Comparison of ENCODE assay signal across 20 mouse cellular contexts in genomic region chr8:120740579-120740978, GRCm38 (mm10). TPM values are rescaled to one million over a fixed set of nuclear protein-coding genes. Genes with fewer than 3 reads are reported as not detected.
DNase-seq lines count a peak whose midpoint lies in the region; ATAC-seq and TF ChIP-seq lines count a peak whose summit lies in the region.
"Had no signal": no experiment of that assay in that cellular context is flagged by ENCODE, and none has a peak within 500 bp of the region (broad histone marks: within the 10 kb centered on the region; RNA-seq: fewer than 3 reads in every experiment).

No protein-coding gene starts in this region.

- no peak for TF ChIP-seq EP300 in lung, postnatal 0 days (IDR thresholded peaks at IDR 0.05)

- no peak overlapping the region for H3K9ac ChIP-seq in lung, postnatal 0 days (replicated peaks; ENCODE audit: low read depth)
- H3K9ac ChIP-seq: forebrain, embryonic 13.5 days; hindbrain, embryonic 12.5 days had no signal

- no peak for ATAC-seq in lung, postnatal 0 days
- ATAC-seq: forebrain, embryonic 13.5 days; hindbrain, embryonic 16.5 days; inflammation-experienced regulatory T-cells, adult 6 months had no signal

- no peak for TF ChIP-seq CTCF in gastrocnemius, adult 2 months (IDR thresholded peaks at IDR 0.05)
- TF ChIP-seq CTCF in lung, postnatal 0 days (IDR thresholded peaks at IDR 0.05): no peak
- TF ChIP-seq CTCF in bone marrow, adult 2 months (IDR thresholded peaks at IDR 0.05; ENCODE audit: control insufficient read depth, insufficient read depth, low read length): no peak

- intact Hi-C loops in gastrocnemius, adult 2 months (cut with DNase I): no loop called here
- intact Hi-C loops in gastrocnemius, postnatal 14 days (cut with DNase I; ENCODE audit: low total_unique reads): no loop called here

- H3K4me1 ChIP-seq in lung, postnatal 0 days (ENCODE audit: insufficient read depth, low read depth, low read length): peaks cover 29% of the 10 kb centered on the region
- H3K4me1 ChIP-seq in bone marrow, adult 2 months (ENCODE audit: control insufficient read depth, insufficient read depth, low read length): peaks cover 7% of the 10 kb centered on the region; the same call in 1 of the 2 replicates

- no peak overlapping the region; the same call in 1 of the 2 replicates for H3K4me3 ChIP-seq in gastrocnemius, adult 2 months
- H3K4me3 ChIP-seq in lung, postnatal 0 days (ENCODE audit: low read depth, low read length): no peak overlapping the region
- H3K4me3 ChIP-seq in bone marrow, adult 2 months (replicated peaks; ENCODE audit: control insufficient read depth, low read depth, low read length): peak overlapping the region; percentile 16
- H3K4me3 ChIP-seq in macrophage (ENCODE audit: inconsistent target): no peak overlapping the region
- H3K4me3 ChIP-seq: embryonic facial prominence, embryonic 10.5 days; forebrain, embryonic 13.5 days; hindbrain, embryonic 12.5 days had no signal

- TF ChIP-seq POLR2A in bone marrow, adult 2 months (IDR thresholded peaks at IDR 0.05; ENCODE audit: borderline replicate concordance, control insufficient read depth, low read depth, low read length): no peak

- H3K27me3 ChIP-seq in lung, postnatal 0 days (replicated peaks; ENCODE audit: insufficient read depth, low read length): no peaks in the 10 kb centered on the region

- DNase-seq in gastrocnemius, adult 2 months: no peak
- DNase-seq in gastrocnemius, postnatal 14 days: no peak
- DNase-seq in lung, postnatal 0 days (ENCODE audit: low spot score): no peak
- DNase-seq in lung, adult 18-20 months: no peak
- no peak for DNase-seq in frontal cortex, adult 2 months (ENCODE audit: extremely low spot score in 1 of 2, low spot score in 1 of 2)
- no peak for DNase-seq in right cerebral cortex, adult 18-20 months
- DNase-seq: adrenal gland, postnatal 25 days; cerebellum, adult 18-20 months; cerebellum, adult 9-11 months; cerebellum, postnatal 36 days; gastrocnemius, postnatal 25 days; heart, postnatal 10 days; heart, postnatal 4 days had no signal

- H3K27ac ChIP-seq in gastrocnemius, adult 2 months: 0 out of 2 replicates have a peak overlapping the region, but pooled peaks have one; percentile 51
- H3K27ac ChIP-seq in lung, postnatal 0 days (ENCODE audit: low read length): peak overlapping the region; percentile 47; the same call in 1 of the 2 replicates
- H3K27ac ChIP-seq in bone marrow, adult 2 months (ENCODE audit: control insufficient read depth, insufficient read depth, low read depth, low read length, poor library complexity): peak overlapping the region; percentile 73
- peak overlapping the region; percentile 92 for H3K27ac ChIP-seq in macrophage
- H3K27ac ChIP-seq: embryonic facial prominence, embryonic 10.5 days; forebrain, embryonic 13.5 days; hindbrain, embryonic 12.5 days had no signal

- peaks cover 84% of the 10 kb centered on the region for H3K79me2 ChIP-seq in macrophage (ENCODE audit: inconsistent target)

- H3K9me3 ChIP-seq in lung, postnatal 0 days (ENCODE audit: low read length): no peaks in the 10 kb centered on the region
- H3K9me3 ChIP-seq: embryonic facial prominence, embryonic 10.5 days; forebrain, embryonic 13.5 days; hindbrain, embryonic 12.5 days had no signal

- H3K36me3 ChIP-seq in lung, postnatal 0 days (ENCODE audit: insufficient read depth, low read length): 0 out of 2 replicates have a peak, but pooled peaks cover 4% of the 10 kb centered on the region
- H3K36me3 ChIP-seq in macrophage (ENCODE audit: inconsistent target): peaks cover 29% of the 10 kb centered on the region
- H3K36me3 ChIP-seq: embryonic facial prominence, embryonic 10.5 days; hindbrain, embryonic 12.5 days had no signal

- whole genome bisulfite sequencing in lung, postnatal 0 days: 57% methylated on average over 2 of the region's 2 CpGs
- 33% methylated on average over 2 of the region's 2 CpGs for WGBS in bone marrow, adult 2 months
- 19% methylated on average over 2 of the region's 2 CpGs for WGBS in macrophage (ENCODE audit: missing documents)

- H3K4me2 ChIP-seq in lung, postnatal 0 days (replicated peaks; ENCODE audit: low read depth, low read length): no peak overlapping the region
- H3K4me2 ChIP-seq: forebrain, embryonic 13.5 days; hindbrain, embryonic 12.5 days had no signal

RNA-seq across cellular contexts. Expression of gene Irf8, which starts 4.4 kb away (rescaled TPM):
- 10 to 100 TPM in 1 of 2 experiments, 1 to 10 TPM in 1; 4.8 to 11.2 TPM for total RNA-seq in gastrocnemius, adult 2 months (2021)
- 1 to 10 TPM; 2.4 to 3.0 TPM for total RNA-seq in gastrocnemius, postnatal 14 days (2021)
- 36.0 and 36.4 TPM in 2 replicates for polyA plus RNA-seq in lung, postnatal 0 days (2015; fragmentation: Nextera tagmentation; extraction: Ambion mirVana)
- 32.8 and 80.9 TPM in 2 replicates for polyA plus RNA-seq in bone marrow, adult 2 months (2011; ENCODE audit: insufficient read depth, insufficient read length, low replicate concordance, missing spikeins)
- 1,000 to 10,000 TPM in 1 of 26 experiments, 100 to 1,000 TPM in 20, 10 to 100 TPM in 5; 46.2 to 1,418 (median 239) TPM for total RNA-seq in macrophage (2018; cell fraction: chromatin; rRNA removed)
- total RNA-seq in macrophage (2018; cell fraction: cytosol; rRNA removed): 100 to 1,000 TPM in 24 of 26 experiments, 10 to 100 TPM in 2; 97.5 to 257 (median 185) TPM
- total RNA-seq in macrophage (2018; cell fraction: nucleus; rRNA removed): 1,000 to 10,000 TPM in 1 of 26 experiments, 100 to 1,000 TPM in 19, 10 to 100 TPM in 6; 76.1 to 1,152 (median 159) TPM
- polyA plus RNA-seq in macrophage (2018): 116 to 212 TPM (median 193 TPM) in 3 replicates
- 4.0 and 4.5 TPM in 2 replicates for polyA plus RNA-seq in frontal cortex, adult 2 months (2012; rRNA removed)
